Mouse (Mus musculus): ENCODE measurements around the gene Galnt14.

The Galnt14 gene

GRCm38 (mm10) chr17:73507804-73508535 lies 202.3 kb downstream of the Galnt14 start:
- no peak for DNase-seq (ENCODE audit: low spot score in 2 of 2)

GRCm38 (mm10) chr17:73504111-73504510 lies 206.1 kb downstream of the Galnt14 start:
- DNase-seq (ENCODE audit: low spot score in 2 of 2) = no peak

- DNase-seq (ENCODE audit: low spot score in 2 of 2) = no peak
These were observed 207.6 kb downstream of the Galnt14 start for GRCm38 (mm10) chr17:73502613-73503012.

- DNase-seq (ENCODE audit: low spot score in 2 of 2) = no peak
These were observed 220.7 kb downstream of the Galnt14 start for GRCm38 (mm10) chr17:73489519-73489918.

- DNase-seq (ENCODE audit: low spot score in 2 of 2) = peak in 1 of 2 experiments; percentile 21
These were observed 222.5 kb downstream of the Galnt14 start for GRCm38 (mm10) chr17:73487792-73488191.

GRCm38 (mm10) chr17:73487380-73487779 lies 222.9 kb downstream of the Galnt14 start:
- no peak for DNase-seq (ENCODE audit: low spot score in 2 of 2)

GRCm38 (mm10) chr17:73477096-73478076 lies 232.9 kb downstream of the Galnt14 start:
- DNase-seq (ENCODE audit: low spot score in 2 of 2) = no peak

GRCm38 (mm10) chr17:73474371-73474770 lies 235.9 kb downstream of the Galnt14 start:
- no peak for DNase-seq (ENCODE audit: low spot score in 2 of 2)

GRCm38 (mm10) chr17:73473012-73473411 lies 237.2 kb downstream of the Galnt14 start:
- no peak for DNase-seq (ENCODE audit: low spot score in 2 of 2)

GRCm38 (mm10) chr17:73460874-73461273 lies 249.4 kb downstream of the Galnt14 start:
- DNase-seq (ENCODE audit: low spot score in 2 of 2) = no peak

GRCm38 (mm10) chr17:73458741-73459140 lies 251.5 kb downstream of the Galnt14 start:
- no peak for DNase-seq (ENCODE audit: low spot score in 2 of 2)

GRCm38 (mm10) chr17:73456551-73456950 lies 253.7 kb downstream of the Galnt14 start:
- no peak for DNase-seq (ENCODE audit: low spot score in 2 of 2)

- no peak for DNase-seq (ENCODE audit: low spot score in 2 of 2)
These were observed 256.6 kb downstream of the Galnt14 start for GRCm38 (mm10) chr17:73453646-73454045.

- no peak for DNase-seq (ENCODE audit: low spot score in 2 of 2)
These were observed 258.0 kb downstream of the Galnt14 start for GRCm38 (mm10) chr17:73452151-73452760.

- no peak for DNase-seq (ENCODE audit: low spot score in 2 of 2)
These were observed 261.1 kb downstream of the Galnt14 start for GRCm38 (mm10) chr17:73449104-73449503.

Measured in cerebellum, postnatal 4 days (tissue).